Mouse (Mus musculus) right cerebral cortex, postnatal 25 days (tissue): ENCODE results near the gene Lrrc10b.

Experiments
- DNase-seq: peaks from one replicate; pipeline ENCODE4 v3.0.0; 2022

The Lrrc10b gene

DNA sequence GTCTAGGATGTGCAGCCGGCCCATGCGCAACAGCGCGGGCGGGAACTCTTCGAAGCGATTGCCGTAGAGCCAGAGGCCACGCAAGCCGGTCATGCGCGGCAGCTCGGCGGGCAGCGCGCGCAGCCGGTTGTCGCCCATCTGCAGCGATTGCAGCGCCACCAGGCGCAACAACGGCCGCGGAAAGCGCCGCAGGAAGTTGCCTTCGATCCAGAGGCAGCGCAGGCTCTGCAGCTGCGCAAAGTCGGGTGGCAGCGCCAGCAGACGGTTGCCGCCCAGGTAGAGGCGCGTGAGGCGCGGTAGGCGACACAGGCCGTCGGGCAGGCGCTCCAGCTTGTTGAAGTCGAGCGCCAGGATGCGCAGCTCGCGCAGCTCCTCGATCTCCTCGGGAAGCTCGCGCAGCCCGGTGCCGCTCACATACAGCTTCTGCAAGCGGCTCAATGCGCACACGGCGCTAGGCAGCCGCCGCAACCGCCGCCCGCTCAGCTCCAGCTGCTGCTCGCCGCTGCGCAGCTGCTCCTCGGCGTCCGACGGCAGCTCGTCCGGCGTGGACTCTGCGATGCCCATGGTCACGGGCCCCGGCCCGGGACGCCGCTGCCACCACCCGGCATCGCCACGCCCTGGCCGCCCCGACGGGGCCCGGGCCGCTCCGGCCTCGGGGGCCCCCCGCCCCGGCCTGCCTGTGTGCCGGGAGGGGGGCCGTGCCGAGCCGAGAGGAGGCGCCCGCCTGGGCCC is at the start of gene Lrrc10b:
TSS of gene Lrrc10b (minus strand) at position 722 of the 732 bp plus-strand sequence.
- DNase-seq: peak; percentile 80

DNA sequence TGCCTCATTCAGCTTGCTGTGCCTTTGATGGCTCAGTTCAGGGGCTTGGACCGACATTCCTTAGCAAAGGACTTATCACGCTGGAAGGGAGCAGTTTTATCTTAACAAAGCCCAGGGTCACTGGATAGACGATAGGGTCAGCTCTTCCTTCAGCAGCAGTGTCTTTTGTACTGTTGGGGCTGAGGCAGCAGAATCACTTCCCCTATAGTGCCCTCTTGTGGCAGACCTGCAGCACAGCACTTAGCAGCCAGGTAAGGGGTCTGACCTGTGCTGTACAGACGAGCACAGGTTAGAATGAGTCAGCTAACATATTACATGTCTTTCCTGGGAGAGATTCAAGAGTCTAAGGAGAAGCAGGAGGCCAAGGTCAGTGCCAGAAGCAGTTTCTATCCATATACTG is 45.3 kb upstream of the Lrrc10b start:
- DNase-seq: no peak

DNA sequence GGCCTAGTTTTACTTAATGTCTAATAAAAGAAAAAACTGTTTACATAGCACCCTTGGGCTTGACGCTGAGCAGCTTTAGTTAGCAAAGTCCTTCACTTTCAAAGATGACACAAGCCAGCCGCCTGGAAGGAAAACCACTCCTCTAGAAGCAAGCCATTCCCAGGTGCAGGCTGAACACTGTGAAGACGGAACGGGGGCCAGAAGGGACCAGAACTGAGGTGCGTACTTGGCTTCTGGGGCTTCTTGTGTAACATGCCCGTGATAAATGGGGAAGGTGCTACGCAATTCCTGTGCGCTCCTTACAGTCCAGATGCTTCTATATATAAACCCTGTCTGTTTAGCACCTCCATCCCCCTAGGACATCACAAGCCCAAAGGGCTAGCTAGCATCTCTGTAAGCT is 43.3 kb upstream of the Lrrc10b start:
- DNase-seq: no peak

DNA sequence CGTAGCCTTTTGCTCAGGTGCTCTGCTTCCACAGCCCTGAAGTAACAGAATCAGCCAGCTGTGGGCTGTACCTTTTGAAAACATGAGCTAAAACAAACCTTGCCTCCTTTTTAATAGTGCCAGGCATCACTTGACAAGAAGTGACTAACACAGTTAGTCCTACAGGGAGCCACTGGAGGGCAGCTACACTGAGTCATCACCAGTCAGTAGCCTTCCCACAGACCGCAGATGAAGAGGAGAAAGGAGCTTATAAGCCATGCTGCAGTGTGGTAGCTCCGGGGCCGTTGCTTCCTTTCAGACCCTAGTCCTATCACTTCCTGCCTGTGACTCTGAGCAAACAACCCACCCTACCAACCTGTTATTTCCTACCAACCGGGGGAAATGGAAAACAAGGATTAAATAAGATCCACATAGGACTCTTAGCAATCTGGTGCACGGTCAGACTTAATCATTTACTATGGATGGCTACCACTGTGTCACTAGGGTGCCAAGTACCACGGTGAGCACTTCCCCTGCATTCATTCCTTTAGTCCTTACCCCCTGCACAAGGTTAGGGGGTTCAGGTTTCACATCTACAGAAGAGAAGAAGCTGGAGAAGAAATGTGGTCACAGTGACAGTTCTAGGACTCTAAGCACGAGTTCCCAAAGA is 40.4 kb upstream of the Lrrc10b start:
- no peak for DNase-seq

DNA sequence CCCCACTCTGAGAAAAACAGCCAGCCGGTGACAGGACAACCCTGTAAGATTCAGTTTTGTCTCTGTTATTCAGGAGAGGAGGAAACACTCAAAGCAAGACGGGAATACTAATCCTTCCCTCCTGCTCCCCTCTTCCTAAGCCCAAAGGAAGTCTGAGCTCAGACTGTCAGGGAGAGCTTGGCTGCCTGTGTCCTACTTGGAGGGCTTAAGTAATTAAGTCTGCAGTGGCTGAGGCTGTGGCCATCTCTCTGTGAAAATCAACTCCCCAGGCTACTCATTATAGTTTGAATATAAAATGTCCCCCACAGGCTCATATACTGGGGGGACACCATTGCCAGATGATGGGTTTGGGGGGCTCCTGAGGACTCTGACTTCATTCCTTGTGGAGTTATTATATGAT is 39.7 kb upstream of the Lrrc10b start:
- DNase-seq: no peak

DNA sequence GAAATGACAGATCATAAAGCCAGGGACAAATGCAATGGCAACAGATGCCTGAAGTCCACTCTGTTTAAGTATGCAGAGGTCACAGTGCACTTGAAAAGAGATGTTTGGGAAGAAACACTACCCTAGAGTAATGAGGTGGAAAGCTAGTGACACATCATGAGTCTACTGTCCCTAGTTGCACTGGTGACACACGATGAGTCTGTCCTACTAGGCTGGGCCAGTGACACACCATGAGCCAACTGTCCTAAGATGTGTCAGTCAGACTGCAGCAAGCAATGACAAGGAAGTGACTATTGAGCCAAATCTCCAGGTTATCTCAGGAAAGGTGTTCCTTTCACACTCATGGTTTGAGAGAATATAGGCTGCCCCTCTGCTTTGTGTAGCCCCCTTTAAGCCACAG is 38.4 kb upstream of the Lrrc10b start:
- no peak for DNase-seq

DNA sequence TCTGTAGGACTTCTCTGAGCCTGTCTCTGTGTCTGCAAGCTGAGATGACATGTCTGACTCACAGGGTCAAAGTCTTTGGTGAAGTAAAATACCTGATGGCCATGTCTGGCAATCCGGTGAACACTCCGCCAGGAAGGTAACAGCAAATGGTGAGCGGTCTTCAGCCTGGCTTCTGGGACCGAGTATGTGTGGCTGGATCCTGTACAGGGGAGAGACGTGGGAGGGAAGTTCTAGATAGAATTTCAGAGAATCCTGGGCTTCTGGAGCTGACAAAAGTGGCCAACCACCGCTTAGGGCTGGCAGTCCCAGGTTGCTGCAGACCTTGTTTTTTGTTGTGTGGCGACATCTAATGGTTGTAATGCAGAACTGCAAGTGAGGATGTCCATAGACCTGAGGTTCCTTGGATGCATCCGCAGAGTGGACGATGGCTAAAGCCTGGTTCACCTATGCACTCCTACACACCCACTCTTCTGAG is 29.0 kb upstream of the Lrrc10b start:
- peak; percentile 51 for DNase-seq

DNA sequence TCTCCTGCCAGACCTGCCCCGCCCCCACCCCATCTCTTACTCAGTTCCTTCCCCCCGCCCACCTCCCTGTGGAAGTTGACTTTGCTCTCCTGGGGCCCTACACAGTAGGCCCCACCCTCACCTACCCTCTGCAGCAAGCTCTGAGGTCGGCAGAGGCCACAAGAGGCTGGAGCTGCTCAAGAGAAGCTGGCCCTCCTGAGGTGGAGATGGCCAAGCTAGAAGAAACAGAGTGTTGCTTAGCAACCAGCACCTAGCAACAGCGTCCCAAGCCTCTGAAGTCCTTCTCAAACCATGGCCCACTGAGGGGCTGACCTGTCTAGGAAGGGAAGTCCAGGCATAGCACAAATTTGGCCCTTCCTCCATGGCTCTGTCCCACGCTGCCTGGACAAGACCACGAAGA is 25.4 kb upstream of the Lrrc10b start, which contains the start of gene Ppp1r32:
TSS of gene Ppp1r32 (minus strand) at position 226 of the 400 bp plus-strand sequence.
- no peak for DNase-seq

DNA sequence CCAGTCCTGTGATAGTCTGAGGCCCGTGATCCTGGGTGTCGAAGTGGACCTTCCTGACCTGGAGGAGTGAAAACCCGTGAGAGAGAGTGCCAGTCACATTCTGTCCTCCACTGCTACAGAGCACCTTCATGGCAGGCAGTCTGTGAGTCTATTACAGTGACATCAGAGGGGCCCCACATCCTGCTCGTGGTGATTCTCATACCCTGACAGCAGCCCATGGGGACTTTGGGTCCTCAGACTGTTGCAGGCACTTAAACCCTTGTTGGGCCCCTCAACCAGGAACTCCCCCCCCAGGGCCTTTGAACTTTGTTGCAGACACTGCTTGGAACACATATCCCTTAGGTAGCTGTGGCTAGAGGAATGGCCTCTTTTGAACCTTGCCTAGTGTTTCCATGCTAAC is 22.3 kb upstream of the Lrrc10b start:
- DNase-seq: no peak

DNA sequence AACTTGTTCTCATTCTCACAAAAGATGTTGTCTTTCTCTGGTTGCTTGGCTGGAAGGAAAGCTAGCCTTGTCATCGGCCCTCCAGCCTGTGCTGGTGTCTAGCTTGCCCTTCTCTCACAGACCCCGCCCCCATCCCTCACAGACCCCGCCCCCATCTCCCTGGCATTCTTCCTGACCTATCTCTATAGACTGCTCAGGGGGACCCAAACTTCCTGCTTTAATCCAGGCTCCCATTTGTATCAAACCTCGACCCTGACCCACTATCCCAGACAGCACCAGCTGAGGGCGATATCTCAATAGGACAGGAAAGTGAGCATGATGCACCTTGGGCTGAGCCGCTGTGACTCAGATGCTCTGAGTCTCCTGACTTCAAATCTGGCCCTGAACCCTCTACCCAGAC is 16.5 kb upstream of the Lrrc10b start:
- no peak for DNase-seq

DNA sequence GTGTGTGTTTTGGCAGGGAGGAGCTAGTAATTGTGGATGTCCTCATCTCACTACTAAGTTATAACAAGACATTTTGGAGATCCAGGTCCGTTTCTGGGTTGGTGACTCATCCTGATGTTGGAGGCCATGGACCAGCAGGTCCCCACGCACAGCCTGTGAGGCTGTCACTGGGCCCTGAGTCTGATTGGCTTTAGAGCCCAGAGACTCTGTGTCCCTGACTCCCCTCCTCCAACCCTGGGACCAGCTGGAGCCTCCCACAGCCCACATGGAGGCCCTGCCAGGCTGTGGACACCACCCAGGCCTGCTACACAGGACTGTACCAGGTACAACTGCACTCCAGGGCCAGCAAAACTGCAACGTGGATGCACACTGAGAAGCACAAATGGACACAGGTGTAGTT is 15.7 kb upstream of the Lrrc10b start:
- DNase-seq: peak; percentile 43

DNA sequence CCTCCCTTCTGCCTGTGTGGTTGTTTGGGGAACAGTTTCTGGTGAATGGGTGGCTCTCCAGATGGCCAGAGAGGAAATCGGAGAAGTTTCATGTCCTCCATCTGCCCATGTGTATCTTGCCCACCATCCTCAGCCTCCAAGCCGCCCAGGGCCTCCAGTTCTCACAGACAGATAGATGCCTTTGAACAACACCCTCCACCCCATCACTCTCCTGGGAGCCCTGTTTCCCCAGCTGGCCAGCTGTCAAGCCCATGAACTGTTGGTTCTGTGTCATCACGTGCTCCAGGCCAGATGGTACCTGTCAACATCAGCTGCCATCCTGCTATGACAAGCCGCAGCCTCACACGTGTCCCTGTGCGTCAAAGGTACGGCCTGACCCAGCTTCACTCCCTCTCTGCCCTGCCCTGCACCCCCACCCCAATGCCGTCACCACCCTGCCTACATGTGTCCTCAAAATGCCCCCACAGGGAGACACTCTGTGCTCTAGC is 11.9 kb upstream of the Lrrc10b start:
- no peak for DNase-seq

DNA sequence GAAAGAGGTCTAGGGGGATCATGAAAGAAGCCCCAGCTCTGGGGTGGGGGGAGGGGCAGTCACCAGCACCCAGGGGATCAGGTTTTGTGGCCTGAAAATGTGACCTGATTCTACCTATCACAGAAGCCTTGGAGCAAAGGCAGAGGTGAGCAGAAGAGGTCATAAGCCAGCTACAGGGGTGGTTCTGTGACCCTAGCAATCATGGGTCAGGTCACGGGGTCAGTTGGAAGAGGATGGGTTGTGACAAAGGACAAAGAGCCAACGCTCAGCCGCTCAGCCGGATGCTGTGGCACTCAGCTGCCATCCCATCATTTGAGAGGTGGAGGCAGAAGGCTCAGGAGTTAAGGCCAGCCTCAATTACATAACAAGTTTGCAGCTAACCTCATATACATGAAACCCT is 7.2 kb upstream of the Lrrc10b start:
- no peak for DNase-seq

DNA sequence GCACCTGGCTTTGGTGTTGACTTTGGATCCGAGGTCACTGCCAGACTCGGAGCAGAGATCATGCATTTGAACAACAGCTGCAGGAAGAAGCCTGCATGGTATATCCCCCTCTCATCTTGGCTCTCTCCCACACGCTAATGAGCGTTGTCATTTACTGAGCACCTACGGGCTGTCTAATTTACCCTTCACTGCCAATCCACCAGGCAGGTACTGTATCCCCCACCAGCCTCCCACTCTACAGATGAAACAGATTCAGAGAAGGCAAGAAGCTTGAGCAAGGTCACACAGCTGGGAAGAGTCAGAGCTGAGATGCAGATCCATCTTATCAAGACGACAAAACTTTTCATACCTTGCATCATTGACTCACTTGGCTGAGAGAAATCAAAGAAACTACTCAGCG is 4.3 kb upstream of the Lrrc10b start:
- no peak for DNase-seq

DNA sequence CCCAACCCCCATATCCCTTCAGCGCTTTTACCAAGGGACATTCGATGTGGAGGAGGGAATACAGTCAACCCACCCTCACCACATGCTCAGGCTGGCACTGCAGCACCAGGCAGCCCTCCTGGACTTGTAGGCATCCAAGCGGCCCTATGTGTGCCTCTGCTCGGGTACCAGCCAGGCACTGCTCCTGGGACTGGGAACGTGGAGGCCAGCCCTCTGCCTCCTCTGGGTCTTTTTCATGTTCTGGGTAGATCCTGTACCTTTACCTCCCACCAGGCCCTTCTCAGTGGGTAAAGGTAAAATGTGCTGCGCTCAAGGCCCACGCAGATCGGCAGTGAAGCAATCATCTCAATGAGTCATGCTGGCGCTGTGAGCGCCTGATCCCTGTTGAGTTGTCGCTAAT is 2.6 kb upstream of the Lrrc10b start:
- no peak for DNase-seq

DNA sequence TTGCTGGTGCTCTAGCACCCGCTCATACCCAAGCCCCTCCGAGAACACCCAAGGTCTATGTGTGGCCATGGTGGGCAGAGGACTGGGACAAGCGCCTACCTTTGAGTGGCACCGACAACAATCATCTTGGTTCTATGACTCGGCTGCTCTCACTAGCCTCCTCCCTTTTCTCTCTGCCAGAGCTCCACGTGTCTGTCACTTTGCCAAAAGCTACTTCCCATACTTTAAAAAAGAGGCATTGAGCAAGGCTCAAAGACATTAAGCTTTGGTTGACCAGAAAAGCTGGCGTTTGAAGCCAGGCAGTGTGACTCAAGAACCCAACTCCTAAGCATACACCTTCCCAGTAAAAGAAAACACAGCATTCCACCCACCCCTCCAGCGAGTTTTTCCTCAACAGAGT is 823 bp upstream of the Lrrc10b start:
- no peak for DNase-seq

DNA sequence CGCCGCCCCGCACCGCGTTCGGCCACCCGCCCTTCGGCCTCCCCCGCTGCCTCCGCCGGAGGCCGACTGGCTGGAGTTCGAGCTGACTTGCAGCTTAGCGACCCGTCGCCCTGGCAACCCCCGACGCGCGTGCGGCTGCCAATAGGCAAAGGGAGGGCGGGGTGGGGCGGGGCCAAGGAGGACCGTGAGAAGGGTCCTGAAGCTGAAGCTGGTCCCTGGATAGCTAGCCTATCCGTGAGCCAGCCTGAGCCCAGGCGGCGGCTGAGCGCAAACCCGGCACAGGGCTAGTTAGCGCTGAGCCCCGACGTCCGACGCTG is 169 bp upstream of the Lrrc10b start:
- DNase-seq: no peak

DNA sequence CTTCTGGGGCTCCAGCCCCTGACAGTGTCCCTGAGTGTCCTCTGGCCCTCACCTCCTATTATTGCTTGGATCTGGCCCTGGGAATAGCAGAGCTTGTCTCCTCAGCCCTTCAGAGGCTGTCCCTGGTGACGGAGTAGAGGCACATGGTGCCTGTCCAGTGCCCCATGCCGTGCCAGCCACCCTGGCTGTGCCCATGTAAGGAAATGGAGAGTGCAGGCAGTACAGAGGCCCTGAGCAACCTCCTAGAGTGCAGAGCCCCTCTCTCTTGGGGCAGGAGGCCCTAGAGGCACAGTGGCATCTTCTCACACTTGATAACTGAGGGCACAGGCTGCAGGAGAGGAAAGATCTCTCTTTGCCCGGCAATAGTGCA is 1.9 kb downstream of the Lrrc10b start:
- DNase-seq: no peak

DNA sequence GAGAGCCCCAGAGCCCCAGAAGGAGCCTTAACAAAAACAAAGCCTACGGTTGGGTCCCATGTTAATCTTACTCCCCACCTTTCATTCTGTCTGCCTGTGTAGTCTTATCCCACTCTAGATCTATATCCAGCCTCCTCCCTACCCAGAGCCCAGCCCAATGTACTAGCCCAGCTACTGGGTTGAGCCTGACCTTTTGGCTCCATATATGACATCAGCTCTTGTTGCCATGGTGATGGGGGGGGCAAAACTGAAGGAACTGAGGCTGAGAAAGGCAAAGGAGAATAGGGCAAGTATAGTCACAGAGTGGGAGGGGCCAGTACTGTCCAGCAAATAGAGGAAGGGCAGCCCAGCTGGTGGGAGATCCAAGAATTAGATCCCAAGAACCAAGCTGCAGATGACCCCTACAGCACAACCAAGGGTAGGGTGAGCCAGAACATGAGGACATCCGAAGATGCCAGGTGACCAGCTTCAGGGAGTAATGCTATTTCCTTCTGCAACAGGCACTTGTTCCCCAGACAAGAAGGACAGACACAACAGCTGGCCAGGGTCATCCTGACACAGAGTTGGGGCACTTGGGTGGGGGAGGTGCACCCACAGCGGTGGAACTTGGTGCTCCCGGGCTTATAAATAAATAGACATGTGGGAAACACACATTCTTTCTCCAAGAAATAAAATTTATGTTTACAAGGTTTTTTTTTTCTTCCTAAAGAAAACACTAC is 2.4 kb downstream of the Lrrc10b start:
- no peak for DNase-seq

DNA sequence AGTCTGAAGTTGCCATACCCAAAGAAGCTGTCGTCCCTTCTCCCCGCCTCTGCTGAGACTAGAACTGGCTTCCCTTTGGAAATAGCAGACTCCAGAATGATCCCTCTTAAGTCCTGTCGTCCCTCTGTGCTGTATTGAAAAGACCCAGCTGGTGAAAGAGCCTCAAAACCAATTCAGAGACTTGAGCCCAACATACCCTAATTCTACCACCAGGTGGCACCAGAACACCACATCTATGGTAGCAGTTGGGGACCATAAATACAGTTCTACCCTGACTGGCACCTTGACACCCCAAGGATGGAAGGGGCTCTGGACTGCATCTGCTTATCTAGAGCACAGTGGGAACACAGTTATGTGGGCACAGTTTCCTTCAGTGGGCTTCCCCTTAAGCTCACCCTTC is 7.6 kb downstream of the Lrrc10b start:
- DNase-seq: peak; percentile 67

DNA sequence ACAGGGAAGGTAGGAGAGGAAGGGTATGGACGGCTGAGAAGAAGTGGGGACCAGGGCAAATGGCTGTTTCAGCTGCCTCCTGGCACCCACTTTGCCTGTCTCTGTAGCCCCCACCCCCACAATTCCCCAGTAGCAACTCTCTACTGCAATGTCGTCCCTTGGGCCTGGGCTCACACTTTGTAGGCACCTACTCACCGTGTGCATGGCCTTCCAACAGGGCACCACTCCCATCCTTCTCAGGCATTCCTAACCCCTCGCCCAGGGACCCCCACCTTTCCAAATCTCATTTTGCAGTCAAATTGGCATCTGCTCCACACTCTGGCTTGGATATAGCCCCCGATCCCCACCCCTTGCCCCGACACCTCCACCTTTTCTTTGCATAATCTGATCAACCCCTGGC is 8.1 kb downstream of the Lrrc10b start:
- DNase-seq: no peak

DNA sequence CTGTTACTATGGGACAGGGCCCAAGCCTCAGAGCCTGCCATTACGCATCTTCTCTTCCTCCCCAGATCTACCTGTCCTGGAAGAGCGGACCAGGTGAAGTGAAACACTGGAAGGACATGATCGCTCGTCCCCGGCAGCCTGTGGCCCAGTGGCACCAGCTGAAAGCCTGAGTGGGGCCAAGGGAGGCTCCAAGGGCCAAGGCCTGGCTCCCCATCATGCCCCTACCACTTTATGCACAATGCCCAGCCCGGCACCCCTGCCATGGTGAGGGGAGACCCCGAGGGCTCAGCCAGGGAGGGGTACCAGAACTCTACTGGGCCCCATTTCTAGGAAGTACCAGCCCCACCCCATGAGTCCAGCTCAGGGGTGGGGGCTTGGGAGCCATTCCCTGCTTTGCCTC is 9.0 kb downstream of the Lrrc10b start:
- DNase-seq: no peak

DNA sequence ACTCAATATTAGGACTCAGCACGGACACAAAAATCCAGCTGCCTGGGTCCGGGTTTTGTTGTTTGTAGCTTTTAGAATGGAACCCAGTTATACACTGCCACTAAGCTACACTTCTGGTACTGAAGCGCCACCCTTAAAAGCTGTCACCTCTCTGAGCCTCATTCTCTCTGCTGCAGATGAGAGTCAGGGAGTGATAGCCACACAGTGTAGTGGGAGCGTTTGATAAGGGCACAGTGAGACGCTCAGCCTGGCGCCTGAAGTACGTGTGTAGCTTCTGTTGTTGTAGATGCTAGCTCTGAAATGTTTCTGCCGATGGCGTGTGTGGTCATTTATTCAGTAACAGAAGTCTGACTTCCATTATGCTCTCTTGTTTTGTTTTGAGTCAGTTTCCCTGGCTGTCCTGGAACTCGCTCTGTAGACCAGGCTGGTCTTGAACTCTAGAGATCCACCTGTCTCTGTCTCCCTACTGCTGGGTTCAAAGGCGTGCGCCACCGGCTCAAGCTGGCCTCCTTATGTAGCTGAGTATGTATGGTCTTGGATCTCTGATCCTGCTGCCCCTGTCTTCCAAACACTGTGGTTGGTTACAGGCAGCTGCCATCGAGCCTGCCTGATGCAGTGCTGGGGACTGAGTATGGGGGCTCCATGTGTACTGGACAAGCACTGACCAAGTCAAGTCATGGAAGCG is 12.4 kb downstream of the Lrrc10b start:
- no peak for DNase-seq

DNA sequence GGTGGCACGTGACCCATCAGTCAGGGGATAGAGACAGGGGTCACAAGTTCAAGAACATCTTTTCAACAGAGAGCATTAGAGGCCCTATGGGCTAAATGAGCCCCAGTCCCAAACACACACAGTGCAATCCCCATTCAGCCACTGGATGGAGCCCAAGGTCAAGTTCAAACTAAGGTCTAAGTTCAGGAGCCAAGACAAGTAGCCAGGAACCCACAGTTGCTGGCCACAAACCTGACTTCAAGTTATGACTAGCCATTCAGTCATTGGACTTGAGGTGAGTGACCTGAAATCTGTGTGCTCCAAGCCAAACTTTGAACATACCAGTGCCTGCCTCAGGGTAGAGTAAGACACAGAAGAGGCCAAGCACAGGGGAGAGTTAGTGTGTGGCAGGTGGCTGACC is 19.8 kb downstream of the Lrrc10b start:
- no peak for DNase-seq
